Mouse (Mus musculus) cortical plate, adult 2 months (tissue): ENCODE measurements around the gene Sept1. TPM values are rescaled to one million over a fixed set of nuclear protein-coding genes. Genes with fewer than 3 reads are reported as not detected.

Experiments used
- H3K27ac ChIP-seq: fragments of 200-500 bp; 2 replicates; pipeline ENCODE4 v1.5.1; 2012; ENCODE audit warnings: low read length, control low read depth, inconsistent platforms; ENCODE audit not compliant: insufficient read depth
- H3K4me1 ChIP-seq: fragments of 200-500 bp; 2 replicates; pipeline ENCODE4 v1.6.1; 2011; ENCODE audit warnings: low read length; ENCODE audit not compliant: control insufficient read depth, insufficient read depth
- H3K4me3 ChIP-seq: fragments of 200-500 bp; 2 replicates; pipeline ENCODE4 v1.5.1; 2011; ENCODE audit warnings: mild to moderate bottlenecking, low read length, control low read depth; ENCODE audit not compliant: insufficient read depth
- CTCF ChIP-seq: fragments of 200-500 bp; IDR thresholded peaks from 2 replicates; pipeline ENCODE4 v1.5.1; 2011; ENCODE audit warnings: mild to moderate bottlenecking, control low read depth, low read length; ENCODE audit not compliant: insufficient read depth; ENCODE audit errors: extremely low read depth
- POLR2A ChIP-seq: fragments of 200-500 bp; IDR thresholded peaks from 2 replicates; pipeline ENCODE4 v1.6.1; 2011; ENCODE audit warnings: mild to moderate bottlenecking, low read length, control low read depth; ENCODE audit not compliant: insufficient read depth; ENCODE audit errors: extremely low read depth
- polyA plus RNA-seq: library from polyadenylated mRNA; depleted of rRNA; stranded (reverse); fragments of >200 nt; gene quantifications from 2 replicates; pipeline ENCODE4 v1.2.3, GENCODE M21; 2012; rRNA removed

The Sept1 gene
- 9.2 and 10.4 TPM in 2 replicates for polyA plus RNA-seq

GRCm38 (mm10) chr7:127232622-127233367 lies at the start of gene Sept1, which contains the start of gene Zfp553:
Gene Sept1 (minus strand): TSS chr7:127233130.
Gene Zfp553 (plus strand): TSS chr7:127233061.
- H3K4me3 ChIP-seq = peak within 1 kb of the TSS; percentile 96
- peak within 1 kb of the TSS; percentile 85 for H3K27ac ChIP-seq
- H3K4me1 ChIP-seq = peaks cover 7% of the 10 kb centered on the region
- TF ChIP-seq CTCF = no peak
- TF ChIP-seq POLR2A = 0 out of 2 replicates have a peak, but pooled peaks have one; percentile 23

- TF ChIP-seq CTCF (no peak), POLR2A (no peak)
- Histone ChIP-seq H3K4me3 (no peak overlapping the region), H3K27ac (no peak overlapping the region), H3K4me1 (no peaks in the 10 kb centered on the region)
These were observed 49.3 kb upstream of the Sept1 start for GRCm38 (mm10) chr7:127282190-127282589.

- Histone ChIP-seq H3K27ac (no peak overlapping the region), H3K4me1 (no peaks in the 10 kb centered on the region), H3K4me3 (no peak overlapping the region)
- no peak for TF ChIP-seq CTCF
- no peak for TF ChIP-seq POLR2A
These were observed 48.2 kb upstream of the Sept1 start for GRCm38 (mm10) chr7:127281114-127281513.

DNA sequence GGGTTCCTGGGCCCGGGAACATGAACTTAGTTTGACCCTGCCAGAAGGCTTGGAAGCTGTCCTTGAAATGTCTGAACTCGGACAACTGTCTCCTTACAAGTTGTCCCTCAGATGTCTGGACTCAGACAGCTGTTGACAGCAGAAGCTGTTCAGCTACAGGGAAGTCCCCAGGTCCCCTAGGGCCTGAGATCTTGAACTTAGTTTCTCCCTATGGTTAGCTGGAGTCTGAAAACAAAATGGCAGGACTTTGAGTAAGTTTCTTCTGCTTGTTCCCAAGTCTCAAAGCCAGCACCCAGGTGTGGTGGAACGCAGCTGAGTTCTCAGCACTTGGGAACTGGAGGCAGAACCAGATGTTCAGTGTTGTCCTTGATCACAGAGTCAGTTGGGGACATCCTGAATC lies 47.2 kb upstream of the Sept1 start:
- TF ChIP-seq POLR2A = no peak
- TF ChIP-seq CTCF = no peak
- H3K4me1 ChIP-seq = no peaks in the 10 kb centered on the region
- H3K4me3 ChIP-seq = no peak overlapping the region
- H3K27ac ChIP-seq = no peak overlapping the region

- no peak overlapping the region for H3K4me3 ChIP-seq
- TF ChIP-seq CTCF = peak; percentile 54
- no peak for TF ChIP-seq POLR2A
- H3K4me1 ChIP-seq = no peaks in the 10 kb centered on the region
- no peak overlapping the region for H3K27ac ChIP-seq
These were observed 45.4 kb upstream of the Sept1 start for GRCm38 (mm10) chr7:127278311-127278710.

GRCm38 (mm10) chr7:127276519-127276961 lies 43.6 kb upstream of the Sept1 start:
- Histone ChIP-seq H3K4me1 (peaks cover 4% of the 10 kb centered on the region; the same call in 1 of the 2 replicates), H3K4me3 (no peak overlapping the region)
- TF ChIP-seq CTCF (no peak), POLR2A (no peak)

GRCm38 (mm10) chr7:127273925-127274789 lies 41.2 kb upstream of the Sept1 start, which contains the start of gene Sephs2:
Gene Sephs2 (minus strand): TSS chr7:127274055.
- Histone ChIP-seq H3K4me1 (peaks cover 4% of the 10 kb centered on the region), H3K27ac (peak within 1 kb of the TSS; percentile 90)
- TF ChIP-seq POLR2A = peak; percentile 99
- TF ChIP-seq CTCF = no peak

More at GRCm38 (mm10) chr7:127276519-127276961, 43.6 kb upstream of the Sept1 start:
- H3K27ac ChIP-seq = no peak overlapping the region

DNA sequence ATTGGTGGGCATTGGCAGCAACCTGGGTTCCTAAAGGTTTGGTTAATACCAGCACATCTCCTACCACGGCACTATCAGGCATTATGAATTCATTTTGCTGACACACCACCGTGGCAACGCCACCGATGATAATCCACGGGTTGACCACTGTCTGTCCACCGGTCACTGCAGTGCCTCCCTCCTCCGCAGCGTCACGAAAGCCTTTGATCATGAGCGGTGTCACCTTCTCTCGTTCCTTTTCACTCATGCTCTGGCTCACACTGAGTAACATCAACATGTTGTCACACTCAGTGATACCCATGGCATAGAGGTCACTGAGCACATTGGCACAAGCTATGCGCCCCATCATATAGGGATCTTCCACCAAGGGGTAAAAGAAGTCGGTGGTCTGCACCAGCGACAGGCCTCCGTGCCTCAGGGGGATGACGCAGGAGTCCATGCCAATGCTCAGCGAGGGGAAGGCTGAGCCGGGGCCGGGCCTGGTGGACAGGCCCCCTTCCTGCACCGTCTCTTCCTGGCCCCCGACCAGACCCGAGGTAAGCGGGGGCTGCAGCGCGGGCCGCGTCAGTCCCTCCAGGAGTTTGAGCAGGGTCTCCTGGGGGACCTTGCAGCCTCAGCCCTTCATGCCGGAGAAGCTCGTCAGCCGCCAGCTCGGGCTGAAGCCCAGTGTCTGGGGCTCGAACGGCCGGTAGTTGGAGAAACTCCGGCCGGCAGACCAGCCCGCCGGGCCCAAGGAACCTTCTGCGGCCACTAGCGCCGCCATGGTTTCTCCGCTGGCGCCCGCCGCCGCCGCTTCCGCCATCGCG lies 40.4 kb upstream of the Sept1 start:
- Histone ChIP-seq H3K4me3 (peak overlapping the region; percentile 57), H3K27ac (peak overlapping the region; percentile 90), H3K4me1 (peaks cover 4% of the 10 kb centered on the region)
- TF ChIP-seq CTCF = no peak
- no peak for TF ChIP-seq POLR2A

More at GRCm38 (mm10) chr7:127273925-127274789, 41.2 kb upstream of the Sept1 start, which contains the start of gene Sephs2:
- peak within 1 kb of the TSS; percentile 57 for H3K4me3 ChIP-seq
